Mouse (Mus musculus) forebrain, embryonic 16.5 days (tissue): ENCODE results near the gene Emc10. TPM values are rescaled to one million over a fixed set of nuclear protein-coding genes. Genes with fewer than 3 reads are reported as not detected.
A peak's percentile ranks its signal among the peaks of the same experiment; 100 is the strongest.

Experiments
- ATAC-seq: fragments of 200-750 bp; cut with Nextera tagmentation; 2 replicates; pipeline ENCODE4 v1.8.0; 2017; ENCODE audit warnings: mild to moderate bottlenecking, moderate library complexity
- H3K27ac ChIP-seq: fragments of 300-500 bp; sonication (generic); 2 replicates; pipeline ENCODE4 v1.5.1; 2014; ENCODE audit warnings: low read length, control low read depth
- H3K27me3 ChIP-seq: fragments of 300-500 bp; sonication (generic); replicated peaks from 2 replicates; pipeline ENCODE4 v1.6.1; 2014; ENCODE audit warnings: low read length; ENCODE audit not compliant: control insufficient read depth, insufficient read depth
- H3K36me3 ChIP-seq: fragments of 300-500 bp; sonication (generic); 2 replicates; pipeline ENCODE4 v1.6.1; 2014; ENCODE audit not compliant: control insufficient read depth, insufficient read depth
- H3K4me1 ChIP-seq: fragments of 300-500 bp; sonication (generic); replicated peaks from 2 replicates; pipeline ENCODE4 v1.6.1; 2014; ENCODE audit warnings: low read length; ENCODE audit not compliant: control insufficient read depth, insufficient read depth
- H3K4me2 ChIP-seq: fragments of 300-500 bp; sonication (generic); 2 replicates; pipeline ENCODE4 v1.6.1; 2014; ENCODE audit warnings: mild to moderate bottlenecking, low read length, control low read depth
- H3K4me3 ChIP-seq: fragments of 300-500 bp; sonication (generic); replicated peaks from 2 replicates; pipeline ENCODE4 v1.5.1; 2014; ENCODE audit warnings: mild to moderate bottlenecking, low read length, control low read depth
- H3K9ac ChIP-seq: fragments of 300-500 bp; sonication (generic); replicated peaks from 2 replicates; pipeline ENCODE4 v1.6.1; 2014; ENCODE audit warnings: low read depth, low read length, control low read depth
- H3K9me3 ChIP-seq: fragments of 300-500 bp; sonication (generic); 2 replicates; pipeline ENCODE4 v1.6.1; 2016; ENCODE audit warnings: low read length; ENCODE audit not compliant: control insufficient read depth
- WGBS: fragments of 180-500 bp; shearing (Covaris S2); extraction: QIAGEN DNeasy Blood & Tissue Kit; methylation state at CpG from one replicate; pipeline ENCODE4 v1.1.7; 2014; 5-methylcytosine and 5-hydroxymethylcytosine counted together
- polyA plus RNA-seq: library from polyadenylated mRNA; unstranded; fragments of >200 nt; fragmentation: Nextera tagmentation; extraction: Ambion mirVana; gene quantifications from 2 replicates; pipeline ENCODE4 v1.2.1, GENCODE M21; 2015

Emc10 gene
- polyA plus RNA-seq, 1 experiment from 2014 or later, result 127 TPM

GRCm38 (mm10) chr7:44475046-44475614, 21.2 kb downstream of the Emc10 start:
- no peak overlapping the region for H3K27ac ChIP-seq
- no peak overlapping the region for H3K9ac ChIP-seq
- H3K4me3 ChIP-seq, result no peak overlapping the region
- peaks cover 6% of the 10 kb centered on the region; the same call in 1 of the 2 replicates for H3K27me3 ChIP-seq
- WGBS, result 32% methylated on average over 5 of the region's 5 CpGs
- no peaks in the 10 kb centered on the region for H3K9me3 ChIP-seq
- H3K4me1 ChIP-seq, result peaks cover 20% of the 10 kb centered on the region
- no peaks in the 10 kb centered on the region for H3K36me3 ChIP-seq
- ATAC-seq, result no peak
- no peak overlapping the region for H3K4me2 ChIP-seq

GRCm38 (mm10) chr7:44474419-44474818, 21.9 kb downstream of the Emc10 start:
- H3K27ac ChIP-seq, result no peak overlapping the region; the same call in 1 of the 2 replicates
- WGBS, result 4% methylated on average over 4 of the region's 4 CpGs
- no peaks in the 10 kb centered on the region for H3K9me3 ChIP-seq
- no peak overlapping the region for H3K4me2 ChIP-seq
- H3K36me3 ChIP-seq, result no peaks in the 10 kb centered on the region
- H3K4me3 ChIP-seq, result no peak overlapping the region
- H3K27me3 ChIP-seq, result peaks cover 2% of the 10 kb centered on the region; the same call in 1 of the 2 replicates
- H3K4me1 ChIP-seq, result peaks cover 23% of the 10 kb centered on the region
- H3K9ac ChIP-seq, result peak overlapping the region; percentile 42
- ATAC-seq, result peak; percentile 75

GRCm38 (mm10) chr7:44472961-44473646, 23.2 kb downstream of the Emc10 start:
- Histone ChIP-seq H3K9me3 (no peaks in the 10 kb centered on the region), H3K4me2 (no peak overlapping the region), H3K4me1 (peaks cover 34% of the 10 kb centered on the region), H3K4me3 (no peak overlapping the region), H3K27me3 (peaks cover 2% of the 10 kb centered on the region; the same call in 1 of the 2 replicates), H3K27ac (no peak overlapping the region), H3K9ac (no peak overlapping the region), H3K36me3 (no peaks in the 10 kb centered on the region)
- WGBS, result 57% methylated on average over 9 of the region's 9 CpGs
- ATAC-seq, result no peak

GRCm38 (mm10) chr7:44472558-44472885, 23.8 kb downstream of the Emc10 start:
- WGBS, result 27% methylated on average over 1 of the region's 1 CpGs
- no peak for ATAC-seq
- Histone ChIP-seq H3K27ac (no peak overlapping the region), H3K4me1 (peaks cover 36% of the 10 kb centered on the region), H3K36me3 (no peaks in the 10 kb centered on the region), H3K4me2 (no peak overlapping the region), H3K27me3 (no peaks in the 10 kb centered on the region), H3K4me3 (no peak overlapping the region), H3K9me3 (no peaks in the 10 kb centered on the region), H3K9ac (no peak overlapping the region)

GRCm38 (mm10) chr7:44471880-44472557, 24.3 kb downstream of the Emc10 start:
- Histone ChIP-seq H3K27ac (no peak overlapping the region), H3K36me3 (no peaks in the 10 kb centered on the region), H3K9me3 (no peaks in the 10 kb centered on the region), H3K4me3 (no peak overlapping the region), H3K4me2 (no peak overlapping the region), H3K4me1 (peaks cover 38% of the 10 kb centered on the region), H3K27me3 (no peaks in the 10 kb centered on the region), H3K9ac (no peak overlapping the region)
- 44% methylated on average over 6 of the region's 6 CpGs for WGBS
- no peak for ATAC-seq

GRCm38 (mm10) chr7:44470696-44471612, 25.4 kb downstream of the Emc10 start:
- Histone ChIP-seq H3K4me3 (no peak overlapping the region), H3K4me1 (peaks cover 38% of the 10 kb centered on the region), H3K9me3 (no peaks in the 10 kb centered on the region), H3K36me3 (no peaks in the 10 kb centered on the region), H3K9ac (no peak overlapping the region), H3K27ac (no peak overlapping the region), H3K27me3 (no peaks in the 10 kb centered on the region), H3K4me2 (no peak overlapping the region)
- 83% methylated on average over 16 of the region's 16 CpGs for WGBS
- no peak for ATAC-seq

- Histone ChIP-seq H3K27me3 (no peaks in the 10 kb centered on the region), H3K4me2 (no peak overlapping the region), H3K9ac (no peak overlapping the region), H3K4me1 (peaks cover 39% of the 10 kb centered on the region), H3K36me3 (no peaks in the 10 kb centered on the region), H3K4me3 (no peak overlapping the region), H3K27ac (no peak overlapping the region; the same call in 1 of the 2 replicates), H3K9me3 (no peaks in the 10 kb centered on the region)
- ATAC-seq, result no peak
- WGBS, result 89% methylated on average over 16 of the region's 16 CpGs
Measured at GRCm38 (mm10) chr7:44469677-44470675, 26.4 kb downstream of the Emc10 start.

GRCm38 (mm10) chr7:44468644-44469285, 27.6 kb downstream of the Emc10 start:
- Histone ChIP-seq H3K4me1 (peaks cover 39% of the 10 kb centered on the region), H3K27ac (peak overlapping the region; percentile 94)
- WGBS, result 54% methylated on average over 15 of the region's 15 CpGs

More at GRCm38 (mm10) chr7:44468644-44469285, 27.6 kb downstream of the Emc10 start:
- peak overlapping the region; percentile 72 for H3K4me2 ChIP-seq
- no peaks in the 10 kb centered on the region for H3K27me3 ChIP-seq
- no peaks in the 10 kb centered on the region for H3K36me3 ChIP-seq
- peak overlapping the region; percentile 76 for H3K4me3 ChIP-seq
- no peaks in the 10 kb centered on the region for H3K9me3 ChIP-seq
- peak overlapping the region; percentile 76 for H3K9ac ChIP-seq
- ATAC-seq, result no peak
